Mouse (Mus musculus) gastrocnemius, adult 2 months (tissue): Measurements from ENCODE around the gene Kcnd3. TPM values are rescaled to one million over a fixed set of nuclear protein-coding genes. Genes with fewer than 3 reads are reported as not detected.

Experiments used
- DNase-seq: peaks from one replicate; pipeline ENCODE4 v3.0.0; 2022
- H3K27ac ChIP-seq: fragments of 200-600 bp; 2 replicates; pipeline ENCODE4 v1.8.1; 2022; ENCODE audit warnings: mild to moderate bottlenecking
- H3K4me3 ChIP-seq: fragments of 200-600 bp; 2 replicates; pipeline ENCODE4 v1.8.1; 2022; ENCODE audit warnings: mild to moderate bottlenecking, moderate library complexity
- CTCF ChIP-seq: fragments of 200-600 bp; IDR thresholded peaks from 2 replicates; pipeline ENCODE4 v1.8.1; 2022; ENCODE audit warnings: antibody characterized with exemption, mild to moderate bottlenecking, moderate library complexity
- intact Hi-C: fragments of 180-260 bp; cut with DNase I; formaldehyde crosslinking; loops from one replicate; pipeline ENCODE4 v1.15.1; 2025
- total RNA-seq, 2 experiments: library from RNA; stranded (reverse); gene quantifications; 2 replicates each; pipeline ENCODE4 v1.2.3; 2021

Kcnd3 gene
- total RNA-seq, 2 experiments from 2014 or later = 0.05 to 0.08 TPM

- no peak for TF ChIP-seq CTCF
- Histone ChIP-seq H3K27ac (no peak overlapping the region), H3K4me3 (no peak overlapping the region)
- intact Hi-C loops = no loop called here
- DNase-seq = no peak
Observed at GRCm38 (mm10) chr3:105423427-105423826, 28.7 kb upstream of the Kcnd3 start.

- intact Hi-C loops = no loop called here
- Histone ChIP-seq H3K27ac (no peak overlapping the region), H3K4me3 (no peak overlapping the region)
- TF ChIP-seq CTCF = no peak
- DNase-seq = no peak
Observed at GRCm38 (mm10) chr3:105428586-105428985, 23.5 kb upstream of the Kcnd3 start.

- intact Hi-C loops = no loop called here
- no peak for TF ChIP-seq CTCF
- Histone ChIP-seq H3K4me3 (no peak overlapping the region), H3K27ac (no peak overlapping the region)
- DNase-seq = no peak
Observed at GRCm38 (mm10) chr3:105436383-105436782, 15.7 kb upstream of the Kcnd3 start.

GRCm38 (mm10) chr3:105436971-105437370 is 15.2 kb upstream of the Kcnd3 start:
- DNase-seq = no peak
- intact Hi-C loops = no loop called here
- TF ChIP-seq CTCF = no peak
- Histone ChIP-seq H3K27ac (no peak overlapping the region), H3K4me3 (no peak overlapping the region)

- Histone ChIP-seq H3K4me3 (no peak overlapping the region), H3K27ac (no peak overlapping the region)
- no peak for DNase-seq
- no peak for TF ChIP-seq CTCF
- intact Hi-C loops = no loop called here
Observed at GRCm38 (mm10) chr3:105440873-105441495, 11.1 kb upstream of the Kcnd3 start.

GRCm38 (mm10) chr3:105450641-105451470 is 1.3 kb upstream of the Kcnd3 start:
- Histone ChIP-seq H3K4me3 (peak overlapping the region; percentile 77), H3K27ac (no peak overlapping the region)
- DNase-seq = peak; percentile 21
- peak; percentile 12; the same call in 1 of the 2 replicates for TF ChIP-seq CTCF
- intact Hi-C loops = no loop called here

GRCm38 (mm10) chr3:105452556-105453213 is 555 bp downstream of the Kcnd3 start:
- TF ChIP-seq CTCF = no peak
- intact Hi-C loops = no loop called here
- H3K27ac ChIP-seq = no peak overlapping the region
- peak overlapping the region; percentile 77 for H3K4me3 ChIP-seq
- peak; percentile 23 for DNase-seq

GRCm38 (mm10) chr3:105453214-105453950 is 1.3 kb downstream of the Kcnd3 start:
- H3K27ac ChIP-seq = no peak overlapping the region
- peak overlapping the region; percentile 77 for H3K4me3 ChIP-seq
- no peak for TF ChIP-seq CTCF
- intact Hi-C loops = no loop called here
- no peak for DNase-seq

- intact Hi-C loops = no loop called here
- H3K4me3 ChIP-seq = no peak overlapping the region
- TF ChIP-seq CTCF = no peak
Observed at GRCm38 (mm10) chr3:105457657-105458056, 5.5 kb downstream of the Kcnd3 start.

GRCm38 (mm10) chr3:105466538-105466937 is 14.4 kb downstream of the Kcnd3 start:
- TF ChIP-seq CTCF = no peak
- Histone ChIP-seq H3K27ac (no peak overlapping the region), H3K4me3 (no peak overlapping the region)
- intact Hi-C loops = no loop called here
- no peak for DNase-seq

More at GRCm38 (mm10) chr3:105457657-105458056, 5.5 kb downstream of the Kcnd3 start:
- no peak overlapping the region for H3K27ac ChIP-seq
- DNase-seq = no peak

GRCm38 (mm10) chr3:105472564-105472963 is 20.4 kb downstream of the Kcnd3 start:
- H3K4me3 ChIP-seq = no peak overlapping the region
- no peak for DNase-seq
- H3K27ac ChIP-seq = no peak overlapping the region
- TF ChIP-seq CTCF = no peak
- intact Hi-C loops = no loop called here

GRCm38 (mm10) chr3:105476408-105476807 is 24.3 kb downstream of the Kcnd3 start:
- Histone ChIP-seq H3K27ac (no peak overlapping the region), H3K4me3 (no peak overlapping the region)
- DNase-seq = no peak
- TF ChIP-seq CTCF = no peak
- intact Hi-C loops = no loop called here
